ENCODE assay signal across 8 mouse cellular contexts in genomic region chr4:109475078-109475477, GRCm38 (mm10). TPM values are rescaled to one million over a fixed set of nuclear protein-coding genes. Genes with fewer than 3 reads are reported as not detected.
DNase-seq lines count a peak whose midpoint lies in the region; ATAC-seq and TF ChIP-seq lines count a peak whose summit lies in the region.

No protein-coding gene starts in this region.

- peak overlapping the region; percentile 94; the same call in 1 of the 2 replicates for H3K9ac ChIP-seq in forebrain, embryonic 13.5 days
- peak overlapping the region; percentile 96 for H3K9ac ChIP-seq in liver, embryonic 14.5 days (replicated peaks)

- peaks cover 62% of the 10 kb centered on the region for H3K79me2 ChIP-seq in C2C12 (ENCODE audit: control insufficient read depth, insufficient read depth)

- H3K79me3 ChIP-seq in C2C12 (ENCODE audit: low read depth): peaks cover 53% of the 10 kb centered on the region

- TF ChIP-seq CTCF in C2C12 (IDR thresholded peaks at IDR 0.05; ENCODE audit: control insufficient read depth, insufficient read depth, insufficient read length): no peak
- no peak for TF ChIP-seq CTCF in liver, embryonic 14.5 days (IDR thresholded peaks at IDR 0.05; ENCODE audit: low read depth)

- H3K36me3 ChIP-seq in heart, embryonic 10.5 days: peaks cover 9% of the 10 kb centered on the region; the same call in 1 of the 2 replicates
- H3K36me3 ChIP-seq in C2C12 (ENCODE audit: control insufficient read depth, insufficient read depth): peaks cover 6% of the 10 kb centered on the region
- H3K36me3 ChIP-seq in forebrain, embryonic 13.5 days (ENCODE audit: poor library complexity, severe bottlenecking): peaks cover 6% of the 10 kb centered on the region; the same call in 1 of the 2 replicates
- H3K36me3 ChIP-seq in liver, embryonic 14.5 days (replicated peaks; ENCODE audit: control insufficient read depth, insufficient read depth, low read depth): peaks cover 9% of the 10 kb centered on the region

- no peaks in the 10 kb centered on the region for H3K27me3 ChIP-seq in heart, embryonic 10.5 days (ENCODE audit: insufficient read depth, poor library complexity, severe bottlenecking)
- no peaks in the 10 kb centered on the region for H3K27me3 ChIP-seq in C2C12 (ENCODE audit: control insufficient read depth, insufficient read depth, insufficient read length)
- no peaks in the 10 kb centered on the region for H3K27me3 ChIP-seq in forebrain, embryonic 13.5 days
- no peaks in the 10 kb centered on the region for H3K27me3 ChIP-seq in liver, embryonic 14.5 days (ENCODE audit: control insufficient read depth, insufficient read depth, low read length)

- peak overlapping the region; percentile 69 for H3K4me2 ChIP-seq in forebrain, embryonic 13.5 days
- peak overlapping the region; percentile 84 for H3K4me2 ChIP-seq in liver, embryonic 14.5 days (ENCODE audit: low read depth)

- H3K4me1 ChIP-seq in heart, embryonic 10.5 days: peaks cover 5% of the 10 kb centered on the region
- peaks cover 16% of the 10 kb centered on the region for H3K4me1 ChIP-seq in forebrain, embryonic 13.5 days
- peaks cover 19 to 27% of the 10 kb centered on the region in 2 experiments for H3K4me1 ChIP-seq in liver, embryonic 14.5 days (replicated peaks; ENCODE audit: control insufficient read depth in 2 of 2, insufficient read depth in 2 of 2, low read length in 1 of 2)

- 57% methylated on average over 2 of the region's 2 CpGs for WGBS in heart, embryonic 10.5 days
- WGBS in forebrain, embryonic 13.5 days: 52% methylated on average over 2 of the region's 2 CpGs
- 42% methylated on average over 2 of the region's 2 CpGs for WGBS in liver, embryonic 14.5 days (ENCODE audit: insufficient replicate concordance)

- H3K27ac ChIP-seq in heart, embryonic 10.5 days: peak overlapping the region; percentile 96; the same call in 1 of the 2 replicates
- no peak overlapping the region for H3K27ac ChIP-seq in forebrain, embryonic 13.5 days
- peak overlapping the region; percentile 6; the same call in 1 of the 2 replicates for H3K27ac ChIP-seq in liver, embryonic 14.5 days

- no peak for TF ChIP-seq EP300 in liver, embryonic 14.5 days (IDR thresholded peaks at IDR 0.05; ENCODE audit: low read depth)

- no peaks in the 10 kb centered on the region for H3K9me3 ChIP-seq in heart, embryonic 10.5 days
- no peaks in the 10 kb centered on the region for H3K9me3 ChIP-seq in forebrain, embryonic 13.5 days (replicated peaks)
- no peaks in the 10 kb centered on the region for H3K9me3 ChIP-seq in liver, embryonic 14.5 days (ENCODE audit: control insufficient read depth, low read length)

- no peak for DNase-seq in heart, embryonic 10.5 days (ENCODE audit: low spot score)
- no peak for DNase-seq in heart, adult 11 months
- no peak for DNase-seq in liver, embryonic 14.5 days (ENCODE audit: low read depth in 3 of 3, low spot score in 3 of 3)
- DNase-seq in frontal cortex, postnatal 25 days (ENCODE audit: low spot score in 2 of 2): no peak
- DNase-seq in spleen, postnatal 10 days (ENCODE audit: low spot score in 2 of 2): no peak
- DNase-seq in frontal cortex, postnatal 36 days (ENCODE audit: low spot score in 2 of 2): no peak

- H3K4me3 ChIP-seq in heart, embryonic 10.5 days: peak overlapping the region; percentile 83
- peak overlapping the region; percentile 75 for H3K4me3 ChIP-seq in C2C12 (ENCODE audit: insufficient read depth, poor library complexity, severe bottlenecking)
- peak overlapping the region; percentile 92 for H3K4me3 ChIP-seq in forebrain, embryonic 13.5 days
- peak overlapping the region; percentile 91 for H3K4me3 ChIP-seq in liver, embryonic 14.5 days (ENCODE audit: insufficient read depth in 1 of 2, low read depth in 2 of 2, low read length in 2 of 2)

- H3ac ChIP-seq in C2C12 (ENCODE audit: control insufficient read depth, insufficient read length, low read depth): no peak overlapping the region

- ATAC-seq in forebrain, embryonic 13.5 days: no peak
- no peak for ATAC-seq in liver, embryonic 14.5 days (ENCODE audit: insufficient read depth)

TF ChIP-seq in C2C12, 6 proteins besides CTCF, POLR2A, EP300 and RAD21:
- TF ChIP-seq USF1 (IDR thresholded peaks at IDR 0.05; ENCODE audit: low read depth) (peak; percentile 42), FOSL1 (IDR thresholded peaks at IDR 0.05; ENCODE audit: insufficient read depth, low read length, poor library complexity, severe bottlenecking) (no peak), MAX (IDR thresholded peaks at IDR 0.05) (no peak)

RNA-seq across cellular contexts. Expression of gene Rnf11, which starts 9.4 kb away (rescaled TPM):
- 31.1 and 31.4 TPM in 2 replicates for polyA plus RNA-seq in heart, embryonic 10.5 days (2016; fragmentation: Nextera tagmentation; extraction: Ambion mirVana)
- polyA plus RNA-seq in C2C12 (2012; fragmentation: generic; extraction: Trizol): 26.9 TPM
- polyA plus RNA-seq in forebrain, embryonic 13.5 days (2015; fragmentation: Nextera tagmentation; extraction: Ambion mirVana): 46.5 and 49.2 TPM in 2 replicates
- 13.6 and 22.2 TPM in 2 replicates for polyA plus RNA-seq in liver, embryonic 14.5 days (2012; rRNA removed)
- polyA plus RNA-seq in liver, embryonic 14.5 days (2014; fragmentation: Nextera tagmentation; extraction: Ambion mirVana): 39.1 and 40.7 TPM in 2 replicates

RNA-seq across cellular contexts. Expression of gene 4930522H14Rik, which starts 56.0 kb away (rescaled TPM):
- not detected in 2 replicates for polyA plus RNA-seq in heart, embryonic 10.5 days (2016; fragmentation: Nextera tagmentation; extraction: Ambion mirVana)
- polyA plus RNA-seq in C2C12 (2012; fragmentation: generic; extraction: Trizol): not detected
- polyA plus RNA-seq in forebrain, embryonic 13.5 days (2015; fragmentation: Nextera tagmentation; extraction: Ambion mirVana): not detected in 2 replicates
- not detected in 2 replicates for polyA plus RNA-seq in liver, embryonic 14.5 days (2012; rRNA removed)
- polyA plus RNA-seq in liver, embryonic 14.5 days (2014; fragmentation: Nextera tagmentation; extraction: Ambion mirVana): not detected in 2 replicates
